In genomic region chr17:84369769-84370168, GRCm38 (mm10) we compare ENCODE assay signal across 15 mouse cellular contexts.
DNase-seq lines count a peak whose midpoint lies in the region; ATAC-seq and TF ChIP-seq lines count a peak whose summit lies in the region.
"Had no signal": no experiment of that assay in that cellular context is flagged by ENCODE, and none has a peak within 500 bp of the region (broad histone marks: within the 10 kb centered on the region; RNA-seq: fewer than 3 reads in every experiment).

No protein-coding gene starts in this region.

- TF ChIP-seq POLR2A in heart, adult 2 months (IDR thresholded peaks at IDR 0.05; ENCODE audit: insufficient read depth, low read depth, low read length), result no peak

- no peak for ATAC-seq in kidney, postnatal 0 days (replicated peaks; ENCODE audit: low FRiP score, low read depth)
- ATAC-seq in intestine, embryonic 15.5 days, result peak; percentile 29; the same call in 1 of the 2 replicates
- ATAC-seq: forebrain, embryonic 16.5 days; inflammation-experienced regulatory T-cells, adult 6 months; Patski had no signal

- DNase-seq in heart, adult 2 months, result no peak
- no peak for DNase-seq in heart, postnatal 14 days
- DNase-seq in kidney, postnatal 0 days (ENCODE audit: low spot score), result no peak
- no peak for DNase-seq in kidney, postnatal 14 days
- DNase-seq in NIH3T3 (ENCODE audit: low read depth), result peak; percentile 53
- DNase-seq in urinary bladder, adult 18-20 months (ENCODE audit: low spot score in 2 of 2), result no peak
- DNase-seq in liver, result no peak
- DNase-seq: cerebellum, adult 11 months; retina, postnatal 1 day; thymus, postnatal 4 days had no signal

- TF ChIP-seq EP300 in heart, adult 2 months (IDR thresholded peaks at IDR 0.05; ENCODE audit: insufficient read depth, low read depth, low read length), result no peak

- H3K27ac ChIP-seq in heart, adult 2 months, result peak overlapping the region; percentile 0; the same call in 1 of the 2 replicates
- H3K27ac ChIP-seq in kidney, postnatal 0 days, result peak overlapping the region; percentile 74; the same call in 1 of the 2 replicates
- peak overlapping the region; percentile 72; the same call in 1 of the 2 replicates for H3K27ac ChIP-seq in intestine, embryonic 15.5 days

- H3K4me3 ChIP-seq in heart, adult 2 months, result no peak overlapping the region
- no peak overlapping the region for H3K4me3 ChIP-seq in kidney, postnatal 0 days (replicated peaks; ENCODE audit: low read depth, low read length)
- H3K4me3 ChIP-seq in intestine, embryonic 15.5 days (replicated peaks), result no peak overlapping the region
- H3K4me3 ChIP-seq: lung, embryonic 15.5 days had no signal

- no peak overlapping the region for H3K9ac ChIP-seq in heart, adult 2 months (ENCODE audit: low read depth, low read length)
- no peak overlapping the region for H3K9ac ChIP-seq in kidney, postnatal 0 days (ENCODE audit: low read depth, low read length)
- no peak overlapping the region for H3K9ac ChIP-seq in intestine, embryonic 15.5 days
- H3K9ac ChIP-seq: lung, embryonic 15.5 days had no signal

- no peaks in the 10 kb centered on the region for H3K27me3 ChIP-seq in heart, adult 2 months (ENCODE audit: control insufficient read depth, insufficient read depth, low read length)
- no peaks in the 10 kb centered on the region for H3K27me3 ChIP-seq in kidney, postnatal 0 days (ENCODE audit: insufficient read depth, low read length)
- no peaks in the 10 kb centered on the region for H3K27me3 ChIP-seq in intestine, embryonic 15.5 days (replicated peaks)
- H3K27me3 ChIP-seq: lung, embryonic 15.5 days; Patski had no signal

- no peak overlapping the region for H3K4me2 ChIP-seq in kidney, postnatal 0 days (ENCODE audit: low read length)
- no peak overlapping the region for H3K4me2 ChIP-seq in intestine, embryonic 15.5 days (replicated peaks)
- H3K4me2 ChIP-seq: lung, embryonic 15.5 days had no signal

- peaks cover 11% of the 10 kb centered on the region for H3K4me1 ChIP-seq in heart, adult 2 months (ENCODE audit: control insufficient read depth, insufficient read depth, low read length)
- H3K4me1 ChIP-seq in kidney, postnatal 0 days (replicated peaks; ENCODE audit: insufficient read depth, low read length), result peaks cover 32% of the 10 kb centered on the region
- peaks cover 36% of the 10 kb centered on the region for H3K4me1 ChIP-seq in intestine, embryonic 15.5 days (replicated peaks)

- intact Hi-C loops in heart, adult 2 months (cut with DNase I), result no loop called here
- intact Hi-C loops in heart, postnatal 14 days (cut with DNase I), result loop anchor here (5.0 kb wide), 1 partner anchor 102 kb away; no protein-coding TSS in a partner anchor

- H3K79me2 ChIP-seq in heart, adult 2 months (replicated peaks; ENCODE audit: control insufficient read depth, insufficient read depth, low read length), result no peaks in the 10 kb centered on the region

- no peaks in the 10 kb centered on the region for H3K9me3 ChIP-seq in kidney, postnatal 0 days (replicated peaks; ENCODE audit: low read length)
- no peaks in the 10 kb centered on the region for H3K9me3 ChIP-seq in intestine, embryonic 15.5 days
- H3K9me3 ChIP-seq: lung, embryonic 15.5 days had no signal

- H3K36me3 ChIP-seq in heart, adult 2 months (ENCODE audit: control insufficient read depth, insufficient read depth, low read length), result peaks cover 11% of the 10 kb centered on the region; the same call in 1 of the 2 replicates
- H3K36me3 ChIP-seq in kidney, postnatal 0 days (ENCODE audit: insufficient read depth, low read length), result no peaks in the 10 kb centered on the region
- H3K36me3 ChIP-seq in intestine, embryonic 15.5 days, result no peaks in the 10 kb centered on the region
- H3K36me3 ChIP-seq: lung, embryonic 15.5 days had no signal

- 40% methylated on average over 3 of the region's 3 CpGs for WGBS in heart, adult 2 months
- WGBS in kidney, postnatal 0 days, result 72% methylated on average over 3 of the region's 3 CpGs
- WGBS in intestine, embryonic 15.5 days, result 47% methylated on average over 3 of the region's 3 CpGs

- TF ChIP-seq CTCF in heart, adult 2 months (IDR thresholded peaks at IDR 0.05), result no peak
- no peak for TF ChIP-seq CTCF in kidney, postnatal 0 days (IDR thresholded peaks at IDR 0.05; ENCODE audit: low read depth)

Comparison
In these comparisons a context has a peak if more than half of its experiments do, and no peak if none do; other contexts are left out.
1. H3K27ac ChIP-seq: peak in every context shown above with its lines; median percentile 74 in kidney, postnatal 0 days; 72 in intestine, embryonic 15.5 days; 0 in heart, adult 2 months.